Mouse (Mus musculus) liver, embryonic 15.5 days (tissue): ENCODE results near the gene Dydc1. TPM values are rescaled to one million over a fixed set of nuclear protein-coding genes. Genes with fewer than 3 reads are reported as not detected.

Experiments
- ATAC-seq: fragments of 200-750 bp; cut with Nextera tagmentation; 2 replicates; pipeline ENCODE4 v1.8.0; 2017; ENCODE audit warnings: moderate number of reproducible peaks, mild to moderate bottlenecking, moderate library complexity; ENCODE audit not compliant: insufficient read depth
- H3K27ac ChIP-seq: fragments of 300-500 bp; sonication (generic); replicated peaks from 2 replicates; pipeline ENCODE4 v1.5.1; 2015; ENCODE audit warnings: mild to moderate bottlenecking, inconsistent platforms
- H3K27me3 ChIP-seq: fragments of 300-500 bp; sonication (generic); 2 replicates; pipeline ENCODE4 v1.6.1; 2015; ENCODE audit warnings: mild to moderate bottlenecking, inconsistent platforms
- H3K36me3 ChIP-seq: fragments of 300-500 bp; sonication (generic); replicated peaks from 2 replicates; pipeline ENCODE4 v1.6.1; 2015; ENCODE audit warnings: moderate library complexity, mild to moderate bottlenecking, inconsistent platforms
- H3K4me1 ChIP-seq: fragments of 300-500 bp; sonication (generic); replicated peaks from 2 replicates; pipeline ENCODE4 v1.6.1; 2015; ENCODE audit warnings: inconsistent platforms
- H3K4me2 ChIP-seq: fragments of 300-500 bp; sonication (generic); 2 replicates; pipeline ENCODE4 v1.6.1; 2015; ENCODE audit warnings: moderate library complexity, mild to moderate bottlenecking, inconsistent platforms
- H3K4me3 ChIP-seq: fragments of 300-500 bp; sonication (generic); replicated peaks from 2 replicates; pipeline ENCODE4 v1.5.1; 2015; ENCODE audit warnings: mild to moderate bottlenecking, inconsistent platforms
- H3K9ac ChIP-seq: fragments of 300-500 bp; sonication (generic); 2 replicates; pipeline ENCODE4 v1.6.1; 2015; ENCODE audit warnings: moderate library complexity, mild to moderate bottlenecking, inconsistent platforms
- H3K9me3 ChIP-seq: fragments of 300-500 bp; sonication (generic); replicated peaks from 2 replicates; pipeline ENCODE4 v1.6.1; 2016; ENCODE audit warnings: inconsistent platforms
- WGBS: fragments of 180-500 bp; shearing (Covaris S2); methylation state at CpG from one replicate; pipeline ENCODE4 v1.1.7; 2015; ENCODE audit warnings: mixed read lengths; ENCODE audit not compliant: insufficient replicate concordance; 5-methylcytosine and 5-hydroxymethylcytosine counted together
- polyA plus RNA-seq: library from polyadenylated mRNA; unstranded; fragments of >200 nt; fragmentation: Nextera tagmentation; extraction: Ambion mirVana; gene quantifications from 2 replicates; pipeline ENCODE4 v1.2.1, GENCODE M21; 2015

Dydc1 gene
- polyA plus RNA-seq, 1 experiment from 2014 or later: not detected

DNA sequence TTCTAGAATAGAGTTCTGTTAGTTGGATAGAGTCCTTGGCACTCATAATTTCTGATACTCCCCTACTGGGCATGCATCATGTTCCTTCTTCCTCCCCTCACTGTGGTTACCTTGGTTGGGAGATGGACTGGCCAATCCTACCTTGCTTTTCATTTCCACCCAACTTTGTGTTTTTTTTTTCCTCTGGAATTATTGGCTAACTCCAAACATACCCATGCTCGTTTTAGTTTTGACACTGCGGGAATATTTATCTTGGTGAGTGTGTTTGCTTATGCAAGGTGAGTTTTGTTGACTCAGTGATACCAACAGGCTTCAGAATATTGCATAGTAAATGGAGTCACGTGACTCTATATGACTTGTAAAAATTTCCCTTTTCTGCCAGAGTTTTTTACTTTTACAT, 28.0 kb downstream of the Dydc1 start:
- H3K4me2 ChIP-seq: no peak overlapping the region
- 45% methylated on average over 3 of the region's 3 CpGs for WGBS
- no peaks in the 10 kb centered on the region for H3K27me3 ChIP-seq
- no peaks in the 10 kb centered on the region for H3K9me3 ChIP-seq
- no peak for ATAC-seq
- H3K27ac ChIP-seq: no peak overlapping the region
- H3K4me3 ChIP-seq: no peak overlapping the region
- no peak overlapping the region for H3K9ac ChIP-seq
- H3K36me3 ChIP-seq: no peaks in the 10 kb centered on the region
- H3K4me1 ChIP-seq: no peaks in the 10 kb centered on the region

DNA sequence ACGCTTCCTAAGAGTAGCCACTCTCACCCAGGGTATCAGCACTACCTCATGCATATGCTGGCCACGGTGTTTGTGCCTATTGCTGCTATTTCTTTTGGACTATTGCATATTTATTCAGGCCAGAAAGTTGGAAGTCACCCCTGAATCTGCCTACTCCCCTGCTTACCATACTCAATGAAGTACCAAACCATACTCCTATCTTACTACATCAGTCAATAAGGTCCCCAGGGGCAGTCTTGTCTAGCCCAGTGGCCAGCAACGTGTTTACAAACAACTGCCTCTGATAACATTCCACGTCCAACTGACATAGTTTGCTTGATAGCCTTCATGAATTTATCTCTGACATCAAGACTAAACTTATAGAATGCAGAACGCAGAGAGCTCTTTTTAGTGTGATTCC, 28.5 kb downstream of the Dydc1 start:
- H3K4me3 ChIP-seq: no peak overlapping the region
- H3K4me1 ChIP-seq: no peaks in the 10 kb centered on the region
- H3K9me3 ChIP-seq: no peaks in the 10 kb centered on the region
- 52% methylated on average over 5 of the region's 5 CpGs for WGBS
- H3K4me2 ChIP-seq: no peak overlapping the region
- H3K27me3 ChIP-seq: no peaks in the 10 kb centered on the region
- H3K27ac ChIP-seq: no peak overlapping the region
- no peaks in the 10 kb centered on the region for H3K36me3 ChIP-seq
- H3K9ac ChIP-seq: no peak overlapping the region
- ATAC-seq: no peak

DNA sequence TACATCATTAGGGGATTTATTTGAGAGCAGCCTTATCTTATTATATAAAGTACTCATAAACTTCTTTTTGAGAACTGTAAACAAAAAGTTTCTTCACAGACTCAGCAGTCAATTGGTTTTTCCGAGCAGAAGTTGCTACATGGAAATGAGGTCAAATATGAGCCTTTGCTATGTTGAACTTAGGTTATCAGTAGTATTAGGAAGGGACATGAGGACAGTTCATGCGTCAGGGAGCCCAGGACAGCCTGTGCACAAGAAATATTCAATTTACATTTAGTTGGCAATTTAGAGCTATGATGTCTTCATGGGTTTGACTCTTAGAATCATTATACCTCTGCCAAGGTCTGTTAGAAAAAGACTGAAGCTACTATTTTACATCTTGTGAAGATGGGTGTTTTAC, 29.6 kb downstream of the Dydc1 start:
- WGBS: 36% methylated on average over 2 of the region's 2 CpGs

DNA sequence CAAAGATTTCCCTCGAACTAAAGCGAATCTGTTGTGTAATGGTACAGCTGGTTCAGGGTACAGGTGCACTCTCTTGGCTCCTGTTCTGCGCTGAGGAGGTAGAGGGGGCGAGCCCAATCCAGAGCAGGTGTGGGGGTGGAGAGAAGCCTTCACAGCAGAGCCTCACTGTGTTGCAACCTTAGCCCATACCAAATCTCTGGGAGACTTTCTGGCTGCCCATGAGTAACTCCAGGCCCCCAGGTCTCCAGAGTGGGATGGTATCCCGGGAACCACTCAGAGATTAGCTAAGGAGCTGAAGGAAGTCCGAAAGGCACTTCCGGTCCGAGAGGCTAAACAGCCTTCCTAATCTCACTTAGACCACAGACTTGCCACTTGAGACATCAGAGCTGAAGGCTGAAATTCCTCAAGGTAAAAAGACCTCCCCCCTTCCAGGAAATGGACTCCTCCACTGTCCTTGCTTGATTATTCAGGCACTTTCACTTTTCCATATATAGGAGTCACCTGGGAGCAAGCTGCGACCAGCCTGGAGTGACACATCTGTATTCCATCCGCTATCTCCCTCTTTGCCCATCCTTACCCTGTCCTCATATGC, 32.2 kb downstream of the Dydc1 start, which contains the start of gene Mat1a:
Gene Mat1a, plus strand, starts transcription at position 183 of the 592 bp plus-strand sequence.
- 55% methylated on average over 10 of the region's 10 CpGs for WGBS
- peak; percentile 93 for ATAC-seq
- Histone ChIP-seq H3K36me3 (no peaks in the 10 kb centered on the region), H3K4me3 (peak within 1 kb of the TSS; percentile 26), H3K4me1 (no peaks in the 10 kb centered on the region), H3K9ac (no peak within 1 kb of the TSS), H3K9me3 (no peaks in the 10 kb centered on the region), H3K4me2 (peak within 1 kb of the TSS; percentile 31; the same call in 1 of the 2 replicates), H3K27me3 (no peaks in the 10 kb centered on the region), H3K27ac (peak within 1 kb of the TSS; percentile 26)

More for the DNA sequence above, 29.6 kb downstream of the Dydc1 start:
- Histone ChIP-seq H3K9ac (no peak overlapping the region), H3K36me3 (no peaks in the 10 kb centered on the region), H3K27ac (no peak overlapping the region), H3K4me1 (no peaks in the 10 kb centered on the region), H3K9me3 (no peaks in the 10 kb centered on the region), H3K27me3 (no peaks in the 10 kb centered on the region), H3K4me3 (no peak overlapping the region), H3K4me2 (no peak overlapping the region)
- ATAC-seq: no peak

DNA sequence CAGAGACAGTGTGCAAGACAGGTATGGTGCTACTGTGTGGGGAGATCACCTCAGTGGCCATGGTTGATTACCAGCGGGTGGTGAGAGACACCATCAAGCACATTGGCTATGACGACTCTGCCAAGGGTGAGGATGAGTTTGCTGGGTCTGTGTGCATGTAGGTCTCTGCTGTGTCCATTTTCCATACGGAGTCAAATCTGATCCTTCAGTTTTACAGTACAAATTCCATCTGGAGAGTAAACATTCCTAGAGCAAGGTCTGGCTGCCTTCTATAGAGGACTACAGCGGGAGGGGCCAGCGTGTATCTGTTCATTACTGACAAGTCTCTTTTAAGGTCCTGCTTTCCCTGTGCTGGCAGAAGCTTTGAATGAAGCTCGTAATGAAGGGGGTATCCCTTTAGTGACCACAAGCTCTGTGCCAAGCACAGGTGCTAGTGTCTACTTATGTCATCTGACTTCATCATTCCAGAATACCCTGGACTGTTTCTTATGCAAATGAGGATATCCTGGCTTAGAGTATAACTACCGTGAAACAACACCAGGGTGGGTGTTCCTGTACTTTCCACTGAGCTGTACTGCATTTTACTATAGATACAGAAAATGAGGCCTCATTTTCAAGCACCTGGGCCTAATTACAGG, 38.4 kb downstream of the Dydc1 start:
- Histone ChIP-seq H3K9me3 (no peaks in the 10 kb centered on the region), H3K27me3 (no peaks in the 10 kb centered on the region), H3K4me3 (no peak overlapping the region), H3K36me3 (no peaks in the 10 kb centered on the region), H3K4me2 (no peak overlapping the region), H3K27ac (no peak overlapping the region; the same call in 1 of the 2 replicates), H3K9ac (no peak overlapping the region), H3K4me1 (peaks cover 5% of the 10 kb centered on the region)
- 58% methylated on average over 7 of the region's 7 CpGs for WGBS
- ATAC-seq: 0 out of 2 replicates have a peak, but pooled peaks have one; percentile 23

DNA sequence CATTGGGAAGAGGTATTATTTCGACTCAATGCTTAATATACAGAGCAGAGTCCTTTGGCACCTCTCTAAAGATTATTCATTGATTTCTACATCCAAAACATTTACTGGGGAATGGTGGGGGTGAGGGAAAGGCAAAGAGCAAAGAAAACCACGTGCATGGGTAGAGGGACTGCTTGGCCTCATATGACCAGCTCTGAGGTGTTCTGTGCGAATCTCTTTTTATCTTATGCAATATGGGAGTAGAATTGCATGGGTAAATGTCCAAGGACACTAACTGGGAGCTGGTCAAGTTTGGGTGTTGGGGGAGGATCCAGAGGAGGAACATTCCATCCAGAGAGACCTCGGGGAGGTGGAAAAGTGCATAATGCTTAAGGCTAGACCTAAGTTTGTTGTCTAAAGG, 40.2 kb downstream of the Dydc1 start:
- peak; percentile 61 for ATAC-seq
- WGBS: 42% methylated on average over 4 of the region's 4 CpGs
- Histone ChIP-seq H3K4me2 (no peak overlapping the region), H3K9ac (no peak overlapping the region), H3K9me3 (no peaks in the 10 kb centered on the region), H3K27me3 (no peaks in the 10 kb centered on the region), H3K4me1 (peaks cover 5% of the 10 kb centered on the region), H3K36me3 (no peaks in the 10 kb centered on the region), H3K4me3 (no peak overlapping the region), H3K27ac (no peak overlapping the region)

DNA sequence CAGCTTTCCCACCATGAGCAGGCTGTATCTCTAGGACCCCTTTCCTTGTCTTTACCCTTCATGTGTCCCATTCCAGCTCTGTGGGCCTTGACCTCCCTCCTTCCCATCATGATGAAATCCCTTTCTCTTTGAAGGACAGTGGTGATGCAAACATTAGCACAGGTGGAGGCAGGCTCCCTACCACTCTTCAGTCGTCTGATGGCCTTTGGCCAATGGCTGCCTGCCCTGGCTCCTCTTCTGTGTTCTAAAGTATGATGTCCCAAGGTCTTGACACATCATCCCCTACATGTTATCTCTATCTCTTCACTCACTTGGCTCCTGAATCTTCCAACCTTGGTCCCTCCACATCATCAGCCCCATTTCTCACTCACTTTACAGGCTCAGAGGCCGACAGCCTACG, 43.6 kb downstream of the Dydc1 start:
- H3K36me3 ChIP-seq: no peaks in the 10 kb centered on the region
- ATAC-seq: no peak
- no peak overlapping the region for H3K4me2 ChIP-seq
- 59% methylated on average over 3 of the region's 3 CpGs for WGBS
- H3K9ac ChIP-seq: no peak overlapping the region
- H3K9me3 ChIP-seq: no peaks in the 10 kb centered on the region
- H3K4me3 ChIP-seq: no peak overlapping the region
- no peak overlapping the region for H3K27ac ChIP-seq
- peaks cover 4% of the 10 kb centered on the region for H3K4me1 ChIP-seq
- H3K27me3 ChIP-seq: no peaks in the 10 kb centered on the region

DNA sequence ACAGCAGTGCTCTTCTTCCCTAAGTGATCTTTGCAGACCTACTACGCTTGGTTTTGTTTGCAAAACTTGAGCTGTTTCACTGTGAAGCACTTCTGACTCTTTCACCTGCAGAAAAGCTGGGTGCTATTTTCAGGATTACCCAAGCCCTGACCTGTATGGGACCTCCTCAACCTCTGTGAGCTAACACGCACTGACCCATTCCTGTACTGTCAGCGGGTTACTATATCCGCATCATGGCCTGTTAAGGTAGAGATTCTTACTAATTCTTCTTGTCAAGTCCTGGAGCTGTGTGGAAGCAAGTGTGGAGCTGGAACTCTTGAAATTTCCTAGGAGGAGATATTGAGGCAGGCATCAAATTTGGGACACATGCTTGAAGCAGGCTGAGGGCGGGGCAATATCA, 52.0 kb downstream of the Dydc1 start:
- Histone ChIP-seq H3K9me3 (no peaks in the 10 kb centered on the region), H3K4me1 (no peaks in the 10 kb centered on the region), H3K36me3 (no peaks in the 10 kb centered on the region), H3K27ac (no peak overlapping the region), H3K4me3 (no peak overlapping the region), H3K9ac (no peak overlapping the region), H3K4me2 (no peak overlapping the region), H3K27me3 (no peaks in the 10 kb centered on the region)
- 66% methylated on average over 5 of the region's 5 CpGs for WGBS
- ATAC-seq: no peak

DNA sequence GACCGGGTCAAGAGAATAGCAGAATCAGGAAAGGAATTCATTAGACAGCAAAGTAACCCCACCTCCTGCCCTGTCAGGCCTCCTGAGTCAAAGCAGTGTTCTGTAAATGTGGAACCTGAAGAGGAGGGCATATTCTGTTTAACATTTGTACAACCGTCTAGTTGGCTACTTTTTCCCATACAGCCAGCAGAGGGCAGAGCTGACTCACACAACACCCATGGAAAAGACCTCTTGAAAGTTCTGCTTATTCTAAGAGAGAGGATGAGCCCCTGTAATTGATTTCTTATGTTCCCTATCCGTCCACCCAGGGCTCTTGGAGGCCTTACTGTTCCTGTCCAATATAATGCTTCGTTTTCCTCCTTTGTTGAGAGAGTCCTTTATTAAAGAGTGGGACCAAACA, 55.3 kb downstream of the Dydc1 start:
- no peak overlapping the region for H3K27ac ChIP-seq
- H3K4me2 ChIP-seq: no peak overlapping the region
- H3K4me3 ChIP-seq: no peak overlapping the region
- no peaks in the 10 kb centered on the region for H3K27me3 ChIP-seq
- no peaks in the 10 kb centered on the region for H3K4me1 ChIP-seq
- H3K9ac ChIP-seq: no peak overlapping the region
- 9% methylated on average over 4 of the region's 4 CpGs for WGBS
- no peaks in the 10 kb centered on the region for H3K9me3 ChIP-seq
- ATAC-seq: no peak
- H3K36me3 ChIP-seq: no peaks in the 10 kb centered on the region

DNA sequence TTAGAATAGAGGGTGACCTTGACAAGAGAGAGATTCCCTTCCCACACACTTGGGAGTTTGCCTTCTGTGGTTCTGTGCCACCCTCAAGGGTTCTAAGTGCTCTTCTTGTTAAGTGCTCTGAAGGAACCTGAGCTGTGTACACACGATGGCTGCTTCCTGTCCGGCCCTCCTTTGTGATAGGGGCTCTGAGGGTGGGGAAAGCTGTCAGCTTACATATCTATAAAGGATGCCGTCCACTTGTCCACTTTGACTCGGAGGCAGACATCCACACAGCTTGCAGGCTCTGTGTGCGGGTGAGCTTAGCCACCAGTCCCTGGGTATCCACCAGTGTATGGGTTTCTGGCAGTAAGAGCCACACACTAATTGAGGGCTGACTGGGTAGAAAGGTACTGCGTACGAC, 58.8 kb downstream of the Dydc1 start, which contains the start of gene Sftpa1:
Gene Sftpa1, plus strand, starts transcription at position 243 of the 400 bp plus-strand sequence.
- Histone ChIP-seq H3K4me1 (no peaks in the 10 kb centered on the region), H3K27me3 (no peaks in the 10 kb centered on the region), H3K27ac (no peak within 1 kb of the TSS), H3K36me3 (no peaks in the 10 kb centered on the region), H3K4me2 (no peak within 1 kb of the TSS), H3K9me3 (no peaks in the 10 kb centered on the region), H3K9ac (no peak within 1 kb of the TSS), H3K4me3 (no peak within 1 kb of the TSS)
- ATAC-seq: no peak
- WGBS: 58% methylated on average over 7 of the region's 7 CpGs

DNA sequence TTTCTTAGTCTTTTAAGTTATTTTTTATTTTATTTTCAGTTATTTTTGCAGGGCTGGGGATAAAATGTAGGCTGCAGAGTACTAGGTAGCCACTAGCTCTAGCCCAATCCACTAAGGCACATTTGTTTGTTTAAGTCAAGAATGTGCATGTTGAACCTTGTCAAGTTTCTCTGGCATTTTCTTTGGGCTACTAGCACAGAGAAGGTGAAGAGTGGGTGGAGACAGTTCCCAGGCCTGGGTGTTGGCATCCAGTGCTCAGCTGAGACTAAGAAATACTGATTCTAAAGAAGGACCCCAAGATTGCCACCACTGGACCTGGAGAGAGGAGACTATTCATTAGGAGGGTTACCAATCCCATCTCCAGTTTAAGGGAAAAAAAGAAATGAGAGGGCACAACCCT, 64.3 kb downstream of the Dydc1 start:
- H3K27me3 ChIP-seq: no peaks in the 10 kb centered on the region
- ATAC-seq: no peak
- no peak overlapping the region for H3K4me3 ChIP-seq
- H3K9ac ChIP-seq: no peak overlapping the region
- H3K36me3 ChIP-seq: no peaks in the 10 kb centered on the region
- H3K27ac ChIP-seq: no peak overlapping the region
- no peaks in the 10 kb centered on the region for H3K4me1 ChIP-seq
- H3K9me3 ChIP-seq: no peaks in the 10 kb centered on the region
- H3K4me2 ChIP-seq: no peak overlapping the region

DNA sequence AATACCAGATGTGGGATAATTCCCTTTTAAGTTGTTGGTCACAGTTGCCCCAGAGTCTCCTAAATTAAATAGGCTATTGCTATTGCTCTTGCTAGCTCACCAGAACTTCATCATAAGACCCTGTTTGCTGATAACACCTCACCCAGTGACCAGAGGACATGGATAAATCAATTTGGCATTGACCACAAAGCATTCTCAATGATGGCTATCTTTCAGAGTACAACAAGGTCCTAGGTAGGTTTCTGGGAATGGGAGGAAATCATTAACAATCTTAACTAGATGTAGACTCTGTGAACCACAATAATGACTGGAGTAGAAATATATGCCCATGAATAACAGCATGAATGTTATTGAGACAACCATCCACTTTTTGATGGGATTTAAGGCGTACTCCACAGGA, 68.0 kb downstream of the Dydc1 start:
- Histone ChIP-seq H3K27ac (no peak overlapping the region), H3K4me1 (no peaks in the 10 kb centered on the region), H3K9me3 (no peaks in the 10 kb centered on the region), H3K9ac (no peak overlapping the region), H3K4me2 (no peak overlapping the region), H3K4me3 (no peak overlapping the region), H3K36me3 (no peaks in the 10 kb centered on the region), H3K27me3 (no peaks in the 10 kb centered on the region)
- no peak for ATAC-seq
- WGBS: 63% methylated on average over 1 of the region's 1 CpGs
